Mouse (Mus musculus): ENCODE results near the gene Sugp2. TPM values are rescaled to one million over a fixed set of nuclear protein-coding genes. Genes with fewer than 3 reads are reported as not detected.

The Sugp2 gene
- polyA plus RNA-seq, 1 experiment = 26.2 TPM

DNA sequence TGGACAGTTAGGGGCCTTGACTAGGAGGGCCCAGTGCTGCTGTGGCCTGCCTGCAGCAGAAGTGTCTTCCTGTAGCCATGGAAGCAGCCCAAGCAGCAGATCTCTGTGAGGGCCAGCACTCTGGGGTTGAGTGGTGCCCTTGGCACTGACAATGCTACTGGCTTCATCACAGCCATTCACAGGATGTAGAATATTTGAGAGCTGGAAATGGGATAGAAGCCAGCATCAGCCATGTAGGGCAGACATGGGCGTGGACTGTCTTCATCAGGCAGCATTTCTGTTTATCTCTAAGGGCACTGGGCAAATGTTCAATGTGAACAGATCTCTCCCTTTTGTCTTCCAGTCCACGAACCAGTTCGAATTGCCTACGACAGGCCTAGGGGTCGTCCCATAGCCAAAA lies 24.6 kb downstream of the Sugp2 start:
- TF ChIP-seq GATA1 (IDR thresholded peaks at IDR 0.05; ENCODE audit: low read length) = no peak

DNA sequence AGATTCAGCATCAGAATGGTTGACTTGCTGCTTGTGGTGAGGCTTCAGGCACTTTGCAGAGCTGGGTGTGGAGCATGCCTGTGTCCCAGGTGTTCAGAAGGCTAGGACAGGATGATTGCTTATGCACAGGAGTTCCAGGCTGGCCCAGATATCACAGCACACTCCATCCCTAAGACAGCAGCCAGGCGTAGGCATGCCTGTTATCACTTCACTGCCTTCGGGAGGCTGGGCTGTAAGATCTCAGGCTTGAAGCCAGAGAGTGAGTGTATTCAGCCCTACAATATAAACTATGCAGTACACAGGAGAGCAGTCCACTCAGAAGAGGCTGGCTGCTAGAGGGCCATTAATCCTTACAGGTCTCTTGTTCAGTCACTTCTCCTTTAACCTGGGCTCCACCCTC lies 25.0 kb downstream of the Sugp2 start:
- TF ChIP-seq GATA1 (IDR thresholded peaks at IDR 0.05; ENCODE audit: low read length) = no peak

DNA sequence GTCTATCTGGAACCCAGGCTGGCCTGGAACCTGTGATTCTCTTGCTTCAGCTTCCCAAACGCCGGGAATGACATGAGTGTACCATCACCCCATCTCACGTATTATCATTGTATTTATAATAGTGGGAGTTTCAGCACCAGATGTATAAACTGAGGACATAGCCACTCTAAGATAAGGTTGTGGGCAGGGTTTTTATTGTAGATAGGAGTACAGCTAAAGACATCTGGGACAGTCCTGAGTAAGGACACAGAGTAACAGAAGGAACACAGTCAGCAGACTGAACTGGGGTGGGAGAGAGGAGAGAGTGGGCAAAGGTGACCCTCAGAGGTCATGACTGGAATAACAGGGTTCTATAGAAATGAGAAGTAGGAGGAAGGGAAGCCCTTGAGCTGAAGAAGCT lies 33.6 kb downstream of the Sugp2 start:
- no peak for TF ChIP-seq GATA1 (IDR thresholded peaks at IDR 0.05; ENCODE audit: low read length)

DNA sequence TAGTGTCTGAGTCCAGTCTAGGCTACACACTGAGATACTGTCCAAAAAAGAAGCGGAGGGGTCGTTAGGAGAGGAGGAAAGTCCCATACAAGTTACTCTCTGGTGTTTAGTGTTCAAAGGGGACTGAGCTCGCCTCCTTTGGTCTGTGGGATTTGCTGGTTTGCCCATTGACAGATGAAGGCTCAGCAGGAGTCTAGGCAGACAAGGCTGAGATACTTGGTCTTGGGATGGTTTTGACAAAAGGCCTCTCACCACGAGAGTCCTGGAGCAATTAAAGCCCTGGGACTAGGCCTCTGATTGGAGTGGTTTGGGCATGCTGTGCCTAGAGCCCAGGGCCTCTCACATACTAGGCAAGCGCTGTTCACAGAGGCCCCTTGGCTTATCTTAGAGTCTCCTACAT lies 34.3 kb downstream of the Sugp2 start:
- no peak for TF ChIP-seq GATA1 (IDR thresholded peaks at IDR 0.05; ENCODE audit: low read length)

DNA sequence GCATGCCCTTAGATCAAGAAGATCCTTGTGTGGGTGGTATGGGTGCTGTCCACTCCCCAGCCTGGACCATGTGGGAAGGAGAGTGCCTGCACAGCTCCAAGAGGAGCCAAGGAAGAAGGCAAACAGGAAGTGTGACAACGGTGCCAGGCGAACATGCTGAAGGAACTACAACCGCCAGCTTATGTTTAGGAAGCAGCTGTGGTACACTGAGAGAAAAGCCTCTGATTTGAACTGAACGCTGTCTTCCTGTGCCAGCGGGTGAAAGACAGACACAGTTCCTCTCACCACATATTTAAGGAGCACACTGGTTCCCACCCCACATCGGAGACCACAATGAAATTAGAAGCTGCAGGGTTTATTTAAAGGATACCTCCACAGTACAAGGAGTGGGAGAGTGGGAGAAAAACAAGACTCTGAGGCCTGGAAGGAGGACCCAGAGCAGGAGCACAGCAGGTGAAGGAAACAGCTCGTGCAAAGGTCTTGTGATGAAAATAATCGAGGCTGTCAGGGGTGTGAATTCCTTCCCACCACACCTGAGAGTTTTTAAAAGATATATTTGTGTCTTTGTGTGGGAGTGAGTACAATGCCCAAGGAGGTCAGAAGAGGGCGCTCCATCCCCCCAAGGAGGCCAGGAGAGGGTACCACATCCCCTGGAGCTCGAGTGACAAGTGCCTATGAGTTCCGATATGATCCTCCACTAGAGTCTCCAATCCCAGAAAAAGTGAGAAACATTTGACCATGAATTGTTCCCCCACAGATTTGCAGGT lies 35.0 kb downstream of the Sugp2 start:
- no peak for TF ChIP-seq GATA1 (IDR thresholded peaks at IDR 0.05; ENCODE audit: low read length)

DNA sequence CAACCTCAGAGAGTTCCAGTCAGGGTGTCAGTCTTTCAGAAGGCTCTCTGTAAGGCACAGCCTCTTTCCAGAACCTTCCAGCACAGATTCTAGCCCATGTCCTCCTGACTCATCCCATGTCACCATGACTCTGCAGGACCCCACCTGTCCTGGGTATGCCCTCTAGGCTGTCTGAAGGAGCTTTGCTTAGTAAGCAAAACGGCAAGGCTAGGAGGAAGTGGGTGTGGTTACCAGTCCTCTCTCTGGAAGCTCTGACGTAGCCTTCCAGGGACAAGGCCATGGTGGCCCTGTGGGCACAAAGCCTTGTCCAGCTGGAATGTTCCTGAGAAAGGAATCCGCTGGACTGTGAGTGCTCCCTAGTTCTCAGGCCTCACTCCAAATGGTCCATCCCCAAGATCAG lies 38.9 kb downstream of the Sugp2 start:
- TF ChIP-seq GATA1 (IDR thresholded peaks at IDR 0.05; ENCODE audit: low read length) = no peak

DNA sequence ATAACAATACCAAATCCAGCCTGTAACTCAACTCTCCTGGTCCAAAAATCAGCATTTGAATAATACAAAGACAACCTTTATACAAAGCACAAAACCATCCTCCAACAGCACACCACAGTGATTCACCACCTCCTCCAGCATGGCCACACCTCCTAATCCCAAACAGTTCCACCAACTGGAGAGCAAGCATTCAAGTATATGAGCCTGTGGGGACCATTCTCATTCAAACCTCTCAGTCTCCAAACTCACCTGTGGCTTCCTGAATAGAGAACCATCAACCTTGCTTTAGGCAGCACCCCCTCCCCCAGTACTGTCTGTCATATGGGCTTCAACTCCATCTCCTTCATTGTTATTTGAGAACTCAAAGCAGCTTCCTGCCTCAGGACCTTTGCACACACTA lies 40.3 kb downstream of the Sugp2 start:
- no peak for TF ChIP-seq GATA1 (IDR thresholded peaks at IDR 0.05; ENCODE audit: low read length)

DNA sequence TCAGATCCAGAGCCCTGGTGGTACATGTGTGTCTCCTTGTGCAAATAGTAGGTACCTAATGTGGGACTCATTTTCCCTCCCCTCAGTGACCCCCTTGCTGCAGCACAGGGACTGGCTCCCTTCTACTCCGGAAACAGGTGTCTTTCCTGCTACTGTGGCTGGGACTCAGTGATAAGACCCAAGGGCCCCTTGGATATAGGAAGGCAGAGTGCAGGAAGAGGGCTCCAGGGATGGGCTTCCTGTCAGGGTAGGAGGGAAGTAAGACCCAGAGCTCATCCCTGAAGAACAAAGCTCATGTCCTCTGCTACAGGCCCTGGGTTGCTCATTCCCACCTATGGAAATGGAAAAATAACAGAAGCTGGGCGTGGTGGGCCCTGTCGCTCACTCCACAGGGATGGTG lies 42.5 kb downstream of the Sugp2 start:
- no peak for TF ChIP-seq GATA1 (IDR thresholded peaks at IDR 0.05; ENCODE audit: low read length)

DNA sequence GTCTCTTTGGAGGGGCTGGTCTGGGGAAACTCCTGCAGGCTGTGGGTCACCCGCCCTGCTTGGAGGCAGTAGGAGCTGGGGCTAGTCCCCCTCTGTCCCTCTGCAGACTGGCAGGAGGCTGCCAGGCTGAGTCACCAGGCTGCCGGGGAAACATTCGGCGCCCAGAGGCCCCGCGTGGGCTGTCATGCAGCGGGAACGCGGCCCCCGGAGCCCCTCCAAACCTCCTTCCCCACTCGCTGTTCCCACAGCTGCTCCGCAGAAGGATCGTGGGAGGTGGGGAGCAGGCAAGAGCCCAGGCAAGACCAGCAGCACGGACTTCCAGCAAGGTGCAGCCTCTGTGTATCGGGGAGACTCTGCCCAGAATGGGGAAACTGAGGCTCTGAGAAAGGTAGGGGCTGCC lies 44.1 kb downstream of the Sugp2 start:
- no peak for TF ChIP-seq GATA1 (IDR thresholded peaks at IDR 0.05; ENCODE audit: low read length)

DNA sequence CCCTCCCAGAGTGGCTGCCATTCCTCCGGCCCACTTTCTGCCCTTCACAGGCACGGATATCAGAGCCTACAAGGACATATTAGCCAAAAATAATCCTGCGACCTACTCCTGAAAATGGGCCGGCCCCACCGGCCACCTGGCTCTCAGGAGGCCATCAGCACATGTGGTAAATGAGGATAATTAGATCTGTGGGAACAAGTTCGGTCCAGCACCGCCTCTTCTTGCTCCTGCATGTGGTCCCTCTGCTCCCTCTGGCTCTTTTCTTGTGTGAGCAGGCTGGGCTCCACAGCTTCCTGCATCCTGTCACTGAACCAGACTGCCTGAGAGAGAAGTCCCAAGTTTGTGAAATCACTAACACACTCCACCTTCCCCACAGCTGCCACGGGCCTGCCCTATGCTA lies 45.2 kb downstream of the Sugp2 start:
- TF ChIP-seq GATA1 (IDR thresholded peaks at IDR 0.05; ENCODE audit: low read length) = no peak

DNA sequence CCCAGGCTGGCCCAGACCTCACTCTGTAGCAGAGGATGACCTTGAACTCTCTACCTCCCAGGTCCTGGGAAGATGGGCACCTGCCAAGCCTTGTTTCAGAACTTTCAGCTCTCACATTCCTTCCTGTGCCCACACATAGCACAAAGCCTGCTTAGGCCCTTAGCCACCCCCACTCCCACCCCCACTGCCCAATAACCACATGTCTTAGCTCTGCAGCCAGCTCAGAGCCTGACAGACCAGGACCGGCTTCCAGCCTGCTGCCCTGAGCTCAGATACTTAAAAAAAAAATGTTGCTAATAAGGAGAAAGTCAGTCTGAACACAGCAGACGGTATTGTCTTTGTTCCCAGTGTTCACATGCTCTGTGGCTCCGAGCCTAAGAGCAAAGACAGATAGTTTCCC lies 47.0 kb downstream of the Sugp2 start:
- no peak for TF ChIP-seq GATA1 (IDR thresholded peaks at IDR 0.05; ENCODE audit: low read length)

DNA sequence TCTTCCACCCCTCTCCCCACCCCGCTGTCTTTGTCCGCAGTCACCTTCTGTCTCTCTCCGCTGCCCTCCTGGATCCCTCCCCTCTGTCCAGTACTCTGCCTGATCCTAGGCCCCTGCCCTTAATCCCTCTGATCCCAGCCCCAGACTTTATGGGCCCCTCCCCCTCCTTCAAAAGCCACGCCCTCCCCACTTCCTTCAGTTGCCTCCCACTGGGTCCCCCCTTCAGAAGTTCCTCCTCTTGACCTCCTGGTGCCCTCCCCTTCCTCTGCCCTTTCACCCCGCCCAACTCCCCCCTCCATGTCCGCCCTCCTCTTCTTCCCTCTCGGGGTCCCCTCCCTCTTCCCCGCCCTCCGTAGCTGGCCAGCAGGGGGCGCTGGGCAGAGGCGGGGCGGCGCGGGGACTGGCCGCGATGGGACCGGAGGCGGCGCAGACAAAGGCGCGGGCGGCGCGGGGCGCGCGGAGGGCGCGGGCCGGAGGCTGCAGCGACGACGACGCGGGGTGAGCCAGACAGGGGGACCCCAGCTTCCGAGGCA lies 48.6 kb downstream of the Sugp2 start, which contains the start of gene Homer3:
Homer3 (plus strand) TSS at position 225 of the 533 bp plus-strand sequence.
- no peak for TF ChIP-seq GATA1 (IDR thresholded peaks at IDR 0.05; ENCODE audit: low read length)

DNA sequence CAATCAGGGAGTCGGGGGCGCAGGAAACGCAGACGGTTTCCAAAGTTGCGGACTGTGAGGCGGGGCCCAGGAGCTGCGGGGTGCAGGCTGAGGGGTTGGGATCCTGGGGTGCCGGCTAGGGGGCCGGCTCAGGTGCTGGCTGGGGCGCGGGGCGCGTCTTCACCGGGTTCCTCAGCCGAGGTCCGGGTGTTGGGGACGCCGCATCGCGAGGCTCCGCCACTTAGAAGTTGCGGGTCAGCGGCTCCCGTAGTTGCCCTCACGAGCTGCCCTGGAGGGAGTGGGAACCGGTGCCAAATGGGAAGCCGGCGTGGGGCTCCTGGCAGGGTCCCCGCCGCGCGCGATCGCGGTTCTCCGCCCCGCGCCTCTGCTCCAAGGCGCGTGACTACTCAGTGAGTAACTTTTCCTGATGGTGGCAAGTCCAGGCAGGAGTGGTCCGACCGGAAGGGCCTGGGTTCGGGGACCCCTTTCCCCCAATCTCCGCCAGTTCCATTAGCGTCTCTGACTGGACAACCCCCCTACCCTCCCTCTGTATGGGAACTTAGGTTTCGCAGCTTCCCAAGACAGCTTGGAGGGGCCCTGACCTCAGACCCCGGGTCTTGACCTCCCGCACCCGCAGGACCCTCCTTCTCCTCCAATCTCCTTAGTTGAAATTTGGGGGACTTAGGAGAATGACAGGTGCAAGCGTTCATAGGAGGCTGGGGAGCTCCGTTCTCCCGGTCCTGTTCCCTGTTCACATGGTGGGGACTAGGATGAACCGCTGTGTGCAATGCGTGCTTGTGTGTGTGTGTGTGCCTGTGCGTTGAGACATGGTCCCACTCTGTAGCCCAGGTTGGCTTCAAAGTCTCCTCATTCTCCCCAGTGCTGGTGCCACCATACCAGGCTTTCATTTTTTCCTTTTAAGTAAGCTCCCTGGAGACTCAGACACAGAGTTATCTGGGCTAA lies 49.4 kb downstream of the Sugp2 start:
- TF ChIP-seq GATA1 (IDR thresholded peaks at IDR 0.05; ENCODE audit: low read length) = no peak

DNA sequence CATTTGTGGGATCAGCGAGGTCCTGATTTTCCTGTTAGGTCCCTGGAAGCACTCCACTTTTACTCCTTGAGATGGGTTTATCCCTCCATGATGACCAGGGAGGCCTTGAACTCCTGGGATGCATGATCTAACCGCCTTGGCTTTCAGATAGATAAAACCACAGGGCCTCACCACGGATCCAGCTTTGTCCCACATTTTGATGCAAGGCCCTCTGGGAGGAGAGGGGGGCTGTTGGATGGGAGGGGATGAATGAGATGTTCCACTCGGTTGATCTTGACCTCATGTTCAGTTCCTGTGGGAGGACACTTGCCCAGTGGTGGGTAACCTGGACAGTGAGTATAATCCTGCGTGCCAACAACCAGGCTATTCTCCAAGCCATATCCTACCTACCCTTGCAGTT lies 50.4 kb downstream of the Sugp2 start:
- TF ChIP-seq GATA1 (IDR thresholded peaks at IDR 0.05; ENCODE audit: low read length) = no peak

DNA sequence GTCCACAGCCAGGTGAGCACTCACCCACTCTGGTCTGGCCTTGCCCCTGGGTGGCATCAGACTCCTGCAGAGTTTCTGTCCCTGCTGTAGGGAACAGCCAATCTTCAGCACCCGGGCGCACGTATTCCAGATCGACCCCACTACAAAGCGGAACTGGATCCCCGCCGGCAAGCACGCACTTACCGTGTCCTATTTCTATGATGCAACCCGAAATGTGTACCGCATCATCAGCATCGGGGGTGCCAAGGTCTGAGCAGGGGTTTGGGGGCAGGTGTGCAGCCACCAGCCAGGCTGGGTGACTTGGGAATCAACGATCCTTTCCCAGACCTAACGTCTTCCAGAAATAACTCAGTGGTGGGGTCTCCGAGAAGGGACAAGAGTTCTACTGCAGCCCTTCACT lies 51.3 kb downstream of the Sugp2 start:
- TF ChIP-seq GATA1 (IDR thresholded peaks at IDR 0.05; ENCODE audit: low read length) = no peak

DNA sequence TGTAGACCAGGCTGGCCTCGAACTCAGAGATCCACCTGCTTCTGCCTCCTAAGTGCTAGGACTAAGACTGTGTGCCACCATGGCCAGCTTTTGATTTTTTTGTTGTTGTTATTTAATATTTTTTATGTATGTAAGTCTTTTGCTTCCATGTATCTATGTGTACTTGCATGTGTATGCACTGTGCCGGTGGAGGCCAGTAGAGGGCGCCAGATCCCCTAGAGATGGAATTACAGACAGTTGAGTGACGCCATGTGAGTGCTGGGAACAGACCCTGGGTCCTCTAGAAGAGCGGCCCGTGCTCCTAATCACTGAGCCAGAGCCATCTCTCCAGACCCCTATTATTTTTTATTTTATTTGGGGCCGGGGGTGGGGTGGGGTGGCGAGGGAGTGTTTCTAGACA lies 52.7 kb downstream of the Sugp2 start:
- no peak for TF ChIP-seq GATA1 (IDR thresholded peaks at IDR 0.05; ENCODE audit: low read length)
